Mouse (Mus musculus) myocyte (in vitro differentiated cells): ENCODE measurements around the gene Tmem38b. TPM values are rescaled to one million over a fixed set of nuclear protein-coding genes. Genes with fewer than 3 reads are reported as not detected.

Source experiments
- H3K27me3 ChIP-seq: one replicate; pipeline ENCODE4 v1.6.1; 2011; ENCODE audit not compliant: control insufficient read depth, insufficient read depth, insufficient read length
- H3K36me3 ChIP-seq: one replicate; pipeline ENCODE4 v1.6.1; 2011; ENCODE audit not compliant: control insufficient read depth, insufficient read depth
- H3K4me2 ChIP-seq: one replicate; pipeline ENCODE4 v1.6.1; 2011; ENCODE audit warnings: low read depth, control low read depth
- H3K4me3 ChIP-seq: one replicate; pipeline ENCODE4 v1.5.1; 2011; ENCODE audit warnings: mild to moderate bottlenecking, control low read depth, moderate library complexity
- H3K79me2 ChIP-seq: one replicate; pipeline ENCODE4 v1.6.1; 2011; ENCODE audit not compliant: control insufficient read depth, insufficient read depth
- H3ac ChIP-seq: one replicate; pipeline ENCODE4 v1.6.1; 2011; ENCODE audit not compliant: control insufficient read depth, insufficient read length
- CEBPB ChIP-seq: IDR thresholded peaks from 2 replicates; pipeline ENCODE4 v1.6.1; 2011; ENCODE audit warnings: mild to moderate bottlenecking, moderate library complexity; ENCODE audit not compliant: poor library complexity, insufficient read depth, severe bottlenecking
- E2F4 ChIP-seq: IDR thresholded peaks from one replicate; pipeline ENCODE4 v1.6.1; 2011; ENCODE audit warnings: mild to moderate bottlenecking, control low read depth, moderate library complexity; ENCODE audit not compliant: insufficient read depth
- MAX ChIP-seq: IDR thresholded peaks from one replicate; pipeline ENCODE4 v1.6.1; 2011; ENCODE audit warnings: low read depth, mild to moderate bottlenecking, control low read depth
- MYOD1 ChIP-seq, 3 experiments: IDR thresholded peaks; one replicate each; pipeline ENCODE4 v1.6.1; 2011; ENCODE audit warnings: control low read depth in 2 of 3, low read depth in 2 of 3, mild to moderate bottlenecking in 2 of 3, moderate library complexity in 1 of 3; ENCODE audit not compliant: insufficient read length in 2 of 3, control insufficient read depth in 1 of 3
- MYOG ChIP-seq, 3 experiments: IDR thresholded peaks; one replicate each; pipeline ENCODE4 v1.6.1; 2011; ENCODE audit warnings: control low read depth in 2 of 3, low read depth in 2 of 3, mild to moderate bottlenecking in 2 of 3; ENCODE audit not compliant: insufficient read length in 2 of 3, control insufficient read depth in 1 of 3, insufficient read depth in 1 of 3
- POLR2A ChIP-seq: IDR thresholded peaks from one replicate; pipeline ENCODE4 v1.6.1; 2011; ENCODE audit warnings: low read depth, mild to moderate bottlenecking, control low read depth, moderate library complexity; ENCODE audit not compliant: insufficient read length
- POLR2AphosphoS2 ChIP-seq: IDR thresholded peaks from one replicate; pipeline ENCODE4 v1.6.1; 2011; ENCODE audit warnings: low read depth, control low read depth; ENCODE audit not compliant: insufficient read length
- REST ChIP-seq: IDR thresholded peaks from one replicate; pipeline ENCODE4 v1.6.1; 2011; ENCODE audit warnings: mild to moderate bottlenecking, control low read depth, moderate library complexity; ENCODE audit not compliant: insufficient read depth, insufficient read length
- SRF ChIP-seq: IDR thresholded peaks from one replicate; pipeline ENCODE4 v1.6.1; 2011; ENCODE audit warnings: low read depth; ENCODE audit not compliant: control insufficient read depth, insufficient read length
- TCF12 ChIP-seq: IDR thresholded peaks from one replicate; pipeline ENCODE4 v1.6.1; 2011; ENCODE audit warnings: mild to moderate bottlenecking, control low read depth; ENCODE audit not compliant: poor library complexity, insufficient read depth, severe bottlenecking
- TCF3 ChIP-seq: IDR thresholded peaks from one replicate; pipeline ENCODE4 v1.6.1; 2011; ENCODE audit warnings: low read depth, control low read depth; ENCODE audit not compliant: insufficient read length
- USF1 ChIP-seq: IDR thresholded peaks from one replicate; pipeline ENCODE4 v1.6.1; 2011; ENCODE audit warnings: low read depth, mild to moderate bottlenecking, control low read depth, moderate library complexity
- polyA plus RNA-seq: library from polyadenylated mRNA; unstranded; fragments of >200 nt; fragmentation: generic; extraction: Trizol; gene quantifications from one replicate; pipeline ENCODE4 v1.2.1, GENCODE M21; 2012; ENCODE audit warnings: missing spikeins

Tmem38b gene
- 39.7 TPM for polyA plus RNA-seq

GRCm38 (mm10) chr4:53825821-53826605 is at the start of gene Tmem38b:
Tmem38b (plus strand) TSS chr4:53826045.
- Histone ChIP-seq H3K36me3 (no peaks in the 10 kb centered on the region), H3K4me3 (peak within 1 kb of the TSS; percentile 56)

GRCm38 (mm10) chr4:53781396-53781795 is 44.4 kb upstream of the Tmem38b start:
- no peaks in the 10 kb centered on the region for H3K36me3 ChIP-seq
- H3K79me2 ChIP-seq: no peaks in the 10 kb centered on the region
- H3K4me2 ChIP-seq: no peak overlapping the region
- H3K27me3 ChIP-seq: no peaks in the 10 kb centered on the region
- no peak overlapping the region for H3ac ChIP-seq
- TF ChIP-seq USF1 (no peak), MAX (no peak), E2F4 (no peak), CEBPB (no peak), REST (no peak), POLR2A (no peak), POLR2AphosphoS2 (no peak), TCF3 (no peak), TCF12 (no peak), SRF (no peak), MYOG (IDR thresholded peaks at IDR 0.05; ENCODE audit: control insufficient read depth in 1 of 3, insufficient read depth in 1 of 3, insufficient read length in 2 of 3, low read depth in 2 of 3) (no peak)
- no peak overlapping the region for H3K4me3 ChIP-seq

More at GRCm38 (mm10) chr4:53825821-53826605, at the start of gene Tmem38b:
- TF ChIP-seq MYOD1 (IDR thresholded peaks at IDR 0.05; ENCODE audit: control insufficient read depth in 1 of 3, insufficient read length in 2 of 3, low read depth in 2 of 3) (peak in 1 of 3 experiments; percentile 55), TCF3 (no peak), POLR2A (peak; percentile 69), REST (no peak), POLR2AphosphoS2 (peak; percentile 78), MYOG (IDR thresholded peaks at IDR 0.05; ENCODE audit: control insufficient read depth in 1 of 3, insufficient read depth in 1 of 3, insufficient read length in 2 of 3, low read depth in 2 of 3) (peak in 1 of 3 experiments; percentile 33), SRF (peak; percentile 84), E2F4 (no peak), MAX (no peak), TCF12 (no peak), CEBPB (no peak), USF1 (peak; percentile 56)
- Histone ChIP-seq H3K27me3 (no peaks in the 10 kb centered on the region), H3K79me2 (peaks cover 39% of the 10 kb centered on the region), H3K4me2 (peak within 1 kb of the TSS; percentile 79), H3ac (peak within 1 kb of the TSS; percentile 53)

GRCm38 (mm10) chr4:53782216-53783070 is 43.4 kb upstream of the Tmem38b start:
- Histone ChIP-seq H3K4me2 (no peak overlapping the region), H3K4me3 (no peak overlapping the region), H3ac (no peak overlapping the region), H3K36me3 (no peaks in the 10 kb centered on the region), H3K79me2 (no peaks in the 10 kb centered on the region), H3K27me3 (no peaks in the 10 kb centered on the region)
- TF ChIP-seq E2F4: no peak
- TF ChIP-seq POLR2AphosphoS2: no peak
- TF ChIP-seq MYOG (IDR thresholded peaks at IDR 0.05; ENCODE audit: control insufficient read depth in 1 of 3, insufficient read depth in 1 of 3, insufficient read length in 2 of 3, low read depth in 2 of 3): no peak
- no peak for TF ChIP-seq USF1
- TF ChIP-seq MAX: no peak
- no peak for TF ChIP-seq TCF3
- TF ChIP-seq POLR2A: no peak
- TF ChIP-seq TCF12: no peak
- no peak for TF ChIP-seq MYOD1 (IDR thresholded peaks at IDR 0.05; ENCODE audit: control insufficient read depth in 1 of 3, insufficient read length in 2 of 3, low read depth in 2 of 3)
- TF ChIP-seq CEBPB: no peak
- no peak for TF ChIP-seq REST
- no peak for TF ChIP-seq SRF

- Histone ChIP-seq H3ac (no peak overlapping the region), H3K36me3 (no peaks in the 10 kb centered on the region), H3K79me2 (no peaks in the 10 kb centered on the region), H3K27me3 (no peaks in the 10 kb centered on the region), H3K4me3 (no peak overlapping the region), H3K4me2 (no peak overlapping the region)
- TF ChIP-seq TCF12 (no peak), MAX (no peak), MYOD1 (IDR thresholded peaks at IDR 0.05; ENCODE audit: control insufficient read depth in 1 of 3, insufficient read length in 2 of 3, low read depth in 2 of 3) (no peak), MYOG (IDR thresholded peaks at IDR 0.05; ENCODE audit: control insufficient read depth in 1 of 3, insufficient read depth in 1 of 3, insufficient read length in 2 of 3, low read depth in 2 of 3) (no peak), REST (no peak), POLR2A (no peak)
These were observed 40.0 kb upstream of the Tmem38b start for GRCm38 (mm10) chr4:53785746-53786398.
